Mouse (Mus musculus): ENCODE measurements at regions not wholly inside any gene's neighbourhood (a gene's known extent, or its start where the extent isn't known, plus 50 kb on each side); places are given as distances from the start of the nearest gene placed in this dataset.

GRCm38 (mm10) chr8:101097851-101098250 lies 1681.6 kb upstream of the Cdh8 start:
- peak in 1 of 2 experiments; percentile 26 for DNase-seq (ENCODE audit: extremely low spot score in 1 of 2, low spot score in 1 of 2)
